Mouse (Mus musculus): ENCODE results near the gene Med15. TPM values are rescaled to one million over a fixed set of nuclear protein-coding genes. Genes with fewer than 3 reads are reported as not detected.

Gene Med15
- total RNA-seq (2021) = 10 to 100 TPM; 19.8 to 20.9 TPM
- long read RNA-seq, experiment 1, transcript Med15-201 (18 exons, 3,410 nt) = major isoform, 5 of 15 reads
- long read RNA-seq, experiment 1, partial matches to known transcripts = 1 of 15 reads
- long read RNA-seq, experiment 1, other reads (novel, unspliced or antisense) = 5 of 15 reads
- long read RNA-seq, experiment 2, transcript Med15-201 (18 exons, 3,410 nt) = major isoform, 7 of 14 reads
- long read RNA-seq, experiment 2, partial matches to known transcripts = 1 of 14 reads
- long read RNA-seq, experiment 2, other reads (novel, unspliced or antisense) = 6 of 14 reads

DNA sequence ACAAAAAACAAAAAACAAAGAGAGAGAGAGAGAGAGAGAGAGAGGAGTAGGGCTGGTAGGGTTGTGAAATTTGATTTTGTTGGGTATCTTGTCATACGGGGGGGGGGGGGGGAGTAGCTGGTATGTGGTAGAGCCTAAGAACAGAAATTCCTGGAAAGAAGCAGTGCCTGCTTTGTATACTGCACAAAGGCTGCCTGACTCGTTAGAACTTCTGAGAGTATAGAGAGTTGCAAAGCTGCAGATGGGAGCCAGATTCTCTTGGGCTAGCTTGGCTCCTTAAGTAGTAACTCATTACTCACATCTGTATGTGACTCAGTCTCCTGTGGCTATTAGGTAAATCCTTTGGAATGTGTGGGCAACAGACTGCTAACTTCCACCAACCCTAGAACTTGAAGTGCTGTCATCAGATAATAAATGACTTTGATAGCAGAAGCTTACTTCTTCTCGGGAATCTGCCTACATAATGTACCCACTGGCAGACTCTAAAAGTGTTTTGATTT is at the start of gene Med15:
Gene Med15, minus strand, starts transcription at position 51 of the 500 bp plus-strand sequence.
- no peak for DNase-seq
- intact Hi-C loops (cut with DNase I; ENCODE audit: low total_unique reads) = no loop called here

DNA sequence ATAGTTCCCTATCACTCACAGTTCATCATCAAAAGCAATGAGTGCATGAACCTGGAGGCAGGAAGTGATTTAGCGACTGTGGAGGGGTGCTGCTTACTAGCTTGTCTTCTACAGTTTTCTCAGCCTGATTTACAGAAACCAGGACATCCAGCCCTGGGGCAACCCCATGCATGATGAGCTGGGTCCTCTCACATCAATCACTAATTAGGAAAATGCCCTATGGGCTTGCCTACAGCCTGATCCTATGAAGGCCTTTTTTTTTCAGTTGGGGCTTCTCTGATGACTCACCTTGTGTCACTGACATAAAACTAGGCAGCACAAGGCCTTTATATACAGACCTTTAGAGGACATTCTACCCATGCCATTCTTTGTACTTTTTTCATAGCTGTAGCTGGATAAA is 47.0 kb upstream of the Med15 start:
- intact Hi-C loops (cut with DNase I; ENCODE audit: low total_unique reads) = loop anchor here (5.0 kb wide), 1 partner anchor 38 kb away; no protein-coding TSS in a partner anchor
- DNase-seq = no peak

DNA sequence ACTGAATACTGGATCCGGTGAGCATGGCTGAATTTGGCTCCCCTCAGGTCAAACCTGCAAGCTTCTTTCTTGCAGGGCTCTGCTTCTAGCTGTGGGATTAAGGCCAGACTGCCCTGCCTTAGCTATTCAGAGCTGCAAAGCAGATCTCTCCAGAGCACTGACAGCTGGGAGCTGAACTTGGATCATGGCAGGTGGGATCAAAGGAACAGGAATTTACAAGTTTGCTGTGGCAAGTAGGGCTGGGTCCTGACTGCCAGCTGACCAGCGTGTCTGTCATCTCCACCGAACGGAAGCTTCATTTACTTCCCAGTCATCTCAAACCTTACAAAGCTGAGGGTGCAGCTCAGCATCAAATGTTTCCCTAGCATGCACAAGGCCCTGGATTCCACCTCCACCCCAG is 45.5 kb upstream of the Med15 start:
- intact Hi-C loops (cut with DNase I; ENCODE audit: low total_unique reads) = no loop called here
- no peak for DNase-seq

DNA sequence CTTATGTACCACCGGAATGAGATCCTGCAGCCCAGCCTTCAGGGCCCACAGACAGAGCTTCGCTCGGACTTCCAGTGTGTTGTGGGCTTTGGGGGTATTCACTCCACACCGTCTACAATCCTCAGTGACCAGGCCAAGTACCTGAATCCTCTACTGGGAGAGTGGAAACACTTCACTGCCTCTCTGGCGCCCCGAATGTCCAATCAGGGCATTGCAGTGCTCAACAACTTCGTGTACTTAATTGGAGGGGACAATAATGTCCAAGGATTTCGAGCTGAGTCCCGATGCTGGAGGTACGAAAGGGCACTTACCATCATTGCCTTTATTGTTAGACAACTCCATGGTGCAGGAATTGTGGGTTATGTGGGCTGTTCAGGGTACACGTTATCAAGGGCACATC is 44.1 kb upstream of the Med15 start:
- DNase-seq = no peak
- intact Hi-C loops (cut with DNase I; ENCODE audit: low total_unique reads) = no loop called here

DNA sequence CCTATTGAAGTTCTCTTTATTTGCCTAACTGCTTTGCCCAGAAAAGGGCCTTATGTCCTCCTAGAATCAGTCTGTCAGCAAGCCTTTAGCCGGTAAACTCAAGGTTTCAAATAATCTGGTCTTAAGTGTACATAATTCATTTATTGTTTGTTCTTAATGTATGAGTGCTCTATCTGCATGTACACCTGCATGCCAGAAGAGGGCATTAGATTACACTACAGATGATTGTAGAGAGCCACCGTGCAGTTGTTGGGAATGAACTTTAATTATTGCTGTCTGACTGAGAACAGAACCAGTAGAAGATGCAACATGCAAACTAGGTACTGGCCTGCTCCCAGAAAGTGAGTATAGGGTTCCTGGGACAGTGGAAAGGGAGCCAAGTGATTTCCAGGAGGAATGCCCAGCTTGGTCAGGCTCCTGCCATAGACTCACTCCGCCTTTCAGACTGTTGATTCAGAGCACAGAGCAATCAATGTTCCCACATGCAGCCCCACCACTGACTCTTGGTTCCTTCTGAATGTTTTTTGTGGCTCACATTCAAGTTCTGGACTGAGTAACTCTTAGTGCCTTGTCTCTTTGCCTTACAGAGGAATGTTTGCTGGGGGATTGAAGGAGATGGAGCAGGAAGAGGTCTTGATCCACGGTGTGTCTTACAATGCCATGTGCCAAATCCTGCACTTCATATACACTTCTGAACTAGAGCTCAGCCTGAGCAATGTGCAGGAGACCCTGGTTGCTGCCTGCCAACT is 38.6 kb upstream of the Med15 start:
- no peak for DNase-seq
- intact Hi-C loops (cut with DNase I; ENCODE audit: low total_unique reads) = no loop called here

DNA sequence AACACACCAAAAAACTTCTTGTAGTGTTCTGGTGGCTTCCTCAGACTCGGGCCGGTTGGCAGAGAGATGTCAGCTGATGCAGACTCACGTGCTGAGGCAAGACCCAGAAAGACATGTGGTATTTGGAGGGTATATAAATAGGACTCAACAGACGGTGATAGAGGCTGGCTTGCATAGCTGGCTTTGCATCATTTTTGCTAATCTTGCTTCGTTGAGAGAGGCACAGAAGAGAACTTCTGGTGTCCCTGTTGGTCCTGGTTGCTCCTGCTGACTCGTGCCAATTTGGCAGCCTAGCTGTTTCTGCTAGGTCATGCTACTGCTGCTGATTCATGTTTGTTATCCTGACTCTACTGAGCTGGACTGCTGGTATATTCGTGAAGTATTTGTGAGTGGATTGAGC is 36.1 kb upstream of the Med15 start:
- no peak for DNase-seq
- intact Hi-C loops (cut with DNase I; ENCODE audit: low total_unique reads) = no loop called here

DNA sequence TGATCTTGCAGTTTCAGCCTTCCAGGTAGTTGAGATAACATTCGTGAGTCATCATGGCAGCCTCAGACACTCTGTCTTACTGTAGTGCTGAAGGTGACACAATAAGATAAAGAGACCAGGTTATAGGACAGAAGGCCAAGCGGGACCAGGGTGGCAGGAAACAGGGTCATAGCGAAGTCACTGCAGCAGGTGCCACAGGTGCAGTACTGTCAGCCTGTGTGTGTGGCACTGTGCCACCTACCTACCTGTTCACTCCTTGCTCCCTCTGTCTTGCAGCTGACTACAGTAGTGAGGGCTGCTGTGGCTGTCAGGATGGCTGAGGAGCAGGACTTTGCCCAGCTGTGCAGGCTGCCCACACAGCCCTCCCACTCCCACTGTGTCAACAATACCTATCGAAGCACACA is 31.4 kb upstream of the Med15 start:
- intact Hi-C loops (cut with DNase I; ENCODE audit: low total_unique reads) = no loop called here
- no peak for DNase-seq

DNA sequence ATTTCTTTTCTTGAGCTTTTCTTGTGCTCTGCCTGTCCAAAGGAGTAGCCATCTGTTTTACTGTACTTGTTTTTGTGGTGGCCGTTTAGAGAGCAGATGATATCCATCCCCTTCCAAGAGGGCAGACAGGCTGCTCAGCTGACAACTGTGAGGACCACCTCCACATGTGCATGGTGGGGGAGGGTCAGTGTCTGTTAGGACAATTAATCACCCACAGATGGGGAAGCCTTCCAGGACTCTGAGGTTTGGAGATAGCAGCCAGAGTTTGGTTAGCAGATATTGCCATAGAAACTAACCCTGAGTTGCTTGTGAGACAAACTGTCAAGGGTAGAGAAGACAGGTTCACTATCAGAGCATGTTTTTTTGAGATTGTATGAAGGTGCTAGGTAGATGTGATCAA is 28.4 kb upstream of the Med15 start:
- intact Hi-C loops (cut with DNase I; ENCODE audit: low total_unique reads) = no loop called here
- no peak for DNase-seq

DNA sequence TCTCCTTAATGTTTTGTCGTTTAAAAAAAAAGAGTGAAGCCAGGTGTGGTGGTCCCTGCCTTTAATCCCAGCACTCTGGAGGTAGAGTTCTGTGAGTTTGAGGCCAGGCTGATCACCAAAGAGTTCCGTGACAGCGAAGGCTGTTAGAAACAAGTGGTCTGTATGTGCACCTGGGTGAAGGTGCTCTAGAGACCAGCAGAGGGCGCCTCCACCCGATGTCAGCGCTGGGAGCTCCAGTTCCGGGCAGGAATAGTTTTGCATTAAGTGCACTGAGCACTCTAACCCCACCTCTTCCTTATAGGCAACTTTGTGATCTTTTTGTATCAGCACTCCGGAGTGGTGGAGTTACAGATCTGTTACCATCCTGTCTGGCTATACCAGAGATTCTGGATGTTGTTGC is 28.0 kb upstream of the Med15 start:
- intact Hi-C loops (cut with DNase I; ENCODE audit: low total_unique reads) = no loop called here
- DNase-seq = peak; percentile 42

DNA sequence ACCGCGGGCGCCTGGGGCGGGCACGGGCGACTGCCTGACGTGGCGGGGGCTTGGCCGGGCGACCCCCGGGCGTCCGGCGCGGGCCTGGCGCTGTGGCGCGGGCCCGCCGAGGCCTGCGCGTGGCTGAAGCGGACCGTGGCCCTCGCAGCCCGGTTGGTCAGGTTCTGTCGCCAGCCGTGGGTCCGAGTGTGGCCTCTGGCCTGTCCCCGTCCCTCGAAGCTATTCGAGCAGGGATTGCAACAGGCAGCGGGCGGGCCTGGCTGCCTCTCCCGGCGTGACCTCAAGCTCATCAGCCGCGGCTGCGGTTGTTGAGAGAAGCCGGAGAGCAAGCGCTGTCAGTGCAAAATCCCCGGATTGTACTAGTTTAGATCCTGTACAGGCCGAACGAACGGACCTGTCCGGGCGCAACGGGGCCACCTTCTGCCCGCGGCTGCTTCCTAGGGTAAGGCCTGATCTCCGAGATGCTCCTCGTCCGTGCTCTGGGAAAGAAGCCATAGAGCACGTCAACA is 27.2 kb upstream of the Med15 start:
- intact Hi-C loops (cut with DNase I; ENCODE audit: low total_unique reads) = no loop called here
- DNase-seq = peak; percentile 49

DNA sequence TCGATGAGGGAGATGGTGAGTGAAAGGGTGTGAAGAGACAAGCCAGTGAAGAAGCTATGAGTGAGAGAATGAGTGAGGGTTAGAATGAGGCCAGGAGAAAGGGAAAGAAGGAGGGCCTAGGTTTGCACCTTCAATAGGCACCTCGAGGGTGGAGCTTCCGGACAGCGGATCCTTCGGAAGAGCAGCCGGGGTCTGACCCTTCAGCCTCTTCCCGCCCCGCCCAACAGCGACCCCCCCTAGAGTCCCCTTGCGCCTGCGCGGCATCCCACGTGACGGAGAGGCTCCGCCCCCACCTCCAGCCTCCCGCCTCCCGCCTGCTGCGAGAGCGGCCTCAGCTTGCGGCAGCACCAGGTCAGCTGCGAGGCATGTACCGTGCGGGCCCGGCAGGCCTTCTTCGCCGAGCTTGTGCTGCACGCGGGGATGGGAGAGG is 26.7 kb upstream of the Med15 start, which contains the start of gene Klhl22:
Gene Klhl22, plus strand, starts transcription at position 275 of the 430 bp plus-strand sequence.
- intact Hi-C loops (cut with DNase I; ENCODE audit: low total_unique reads) = no loop called here
- peak; percentile 95 for DNase-seq

DNA sequence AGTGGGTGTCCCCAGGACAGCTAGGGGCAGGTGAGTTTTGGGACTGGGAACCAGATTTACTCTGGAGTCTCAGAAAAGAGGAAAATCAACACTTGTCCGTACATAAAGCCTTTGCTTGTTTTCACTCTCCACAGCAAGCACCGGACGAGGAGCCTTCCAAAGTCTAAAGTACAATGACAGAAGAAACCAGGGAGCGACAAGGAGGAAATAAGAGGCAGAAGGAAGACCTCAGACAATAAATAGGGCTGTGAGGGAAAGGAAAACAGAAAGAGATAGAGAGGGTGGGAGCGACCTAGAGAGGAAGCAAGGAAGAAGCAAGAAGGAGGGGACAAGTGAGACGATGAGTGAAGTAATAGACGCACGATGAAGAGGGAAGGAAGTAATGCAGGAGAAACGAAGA is 26.2 kb upstream of the Med15 start:
- no peak for DNase-seq
- intact Hi-C loops (cut with DNase I; ENCODE audit: low total_unique reads) = no loop called here

DNA sequence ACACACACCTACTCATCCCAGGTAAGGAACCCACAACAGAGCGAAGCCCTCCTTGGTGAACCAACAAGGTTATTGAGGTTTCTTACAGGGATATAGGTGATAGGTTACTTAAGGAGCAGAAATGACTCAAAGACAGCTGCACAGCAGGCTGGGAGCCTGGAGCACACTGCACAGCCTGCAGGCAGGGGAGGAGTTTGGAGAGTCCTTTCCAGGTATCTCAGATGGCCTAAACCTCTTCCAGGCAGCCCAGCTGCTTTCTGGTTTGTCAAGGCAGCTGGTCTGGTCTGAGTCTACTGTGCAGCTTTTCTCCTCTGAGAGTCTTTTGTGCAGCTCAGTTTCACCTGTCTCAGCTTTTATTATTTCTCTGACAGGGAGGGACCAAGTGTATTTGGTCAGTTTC is 25.1 kb upstream of the Med15 start:
- intact Hi-C loops (cut with DNase I; ENCODE audit: low total_unique reads) = no loop called here
- DNase-seq = no peak

DNA sequence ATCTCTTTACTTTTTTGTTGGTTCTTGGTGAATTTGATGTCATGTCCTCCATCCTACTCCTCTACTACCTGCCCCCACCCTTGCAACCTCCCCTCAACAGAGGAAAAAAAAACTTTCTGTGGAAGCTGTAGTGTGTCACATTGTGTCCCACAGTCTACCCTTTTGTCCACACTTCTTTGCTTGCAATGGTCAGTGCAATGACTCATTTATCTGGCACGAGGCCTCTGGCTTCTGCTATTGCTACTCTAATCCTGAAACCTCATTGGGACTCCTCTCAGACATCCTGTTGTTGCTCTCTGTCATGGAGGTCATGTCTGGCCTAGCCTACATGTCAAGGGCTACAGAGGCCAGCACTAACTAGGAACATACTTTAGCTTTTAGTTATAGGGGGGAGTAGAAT is 21.0 kb upstream of the Med15 start:
- intact Hi-C loops (cut with DNase I; ENCODE audit: low total_unique reads) = no loop called here

DNA sequence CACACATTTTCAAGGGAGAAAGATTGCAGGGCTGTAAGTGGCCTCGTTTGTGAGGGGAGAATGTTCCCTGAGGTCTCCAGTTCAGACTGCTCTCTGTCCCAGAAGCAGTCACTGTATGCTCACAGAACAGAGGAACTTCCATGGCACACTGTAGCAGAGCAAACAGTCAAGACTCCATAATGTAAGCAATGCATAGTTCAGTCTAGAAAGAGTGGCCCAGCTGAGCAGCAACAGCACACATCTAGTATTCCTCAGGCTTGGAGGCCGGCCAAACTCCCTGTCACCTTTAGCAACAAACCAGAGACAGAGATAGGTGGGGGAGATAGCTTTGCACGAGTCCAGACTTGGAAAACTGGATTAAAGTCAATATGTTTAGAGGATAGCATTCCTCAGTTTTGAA is 20.3 kb upstream of the Med15 start:
- intact Hi-C loops (cut with DNase I; ENCODE audit: low total_unique reads) = no loop called here

More for the DNA sequence above, 21.0 kb upstream of the Med15 start:
- no peak for DNase-seq

DNA sequence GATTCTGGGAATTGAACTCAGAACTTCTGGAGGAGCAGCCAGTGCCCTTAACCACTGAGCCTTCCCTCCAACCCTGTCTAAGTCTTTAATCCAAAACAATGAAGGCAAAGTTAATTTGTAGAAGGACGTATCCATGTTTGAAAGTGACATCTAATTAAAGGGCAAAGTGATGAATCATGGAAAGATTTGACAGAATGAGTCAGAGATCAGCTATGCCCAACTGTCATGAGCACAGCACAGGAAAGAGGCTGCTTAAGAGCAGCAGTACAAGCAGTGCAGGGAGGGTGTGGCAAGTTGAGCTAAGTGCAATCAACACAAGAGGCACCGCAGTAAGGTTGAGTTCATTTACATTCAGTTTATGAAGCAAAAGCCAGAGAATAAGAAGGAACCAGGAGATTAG is 12.4 kb upstream of the Med15 start:
- intact Hi-C loops (cut with DNase I; ENCODE audit: low total_unique reads) = loop anchor here (5.0 kb wide), 1 partner anchor 67 kb away; no protein-coding TSS in a partner anchor
- DNase-seq = no peak

More for the DNA sequence above, 20.3 kb upstream of the Med15 start:
- no peak for DNase-seq

DNA sequence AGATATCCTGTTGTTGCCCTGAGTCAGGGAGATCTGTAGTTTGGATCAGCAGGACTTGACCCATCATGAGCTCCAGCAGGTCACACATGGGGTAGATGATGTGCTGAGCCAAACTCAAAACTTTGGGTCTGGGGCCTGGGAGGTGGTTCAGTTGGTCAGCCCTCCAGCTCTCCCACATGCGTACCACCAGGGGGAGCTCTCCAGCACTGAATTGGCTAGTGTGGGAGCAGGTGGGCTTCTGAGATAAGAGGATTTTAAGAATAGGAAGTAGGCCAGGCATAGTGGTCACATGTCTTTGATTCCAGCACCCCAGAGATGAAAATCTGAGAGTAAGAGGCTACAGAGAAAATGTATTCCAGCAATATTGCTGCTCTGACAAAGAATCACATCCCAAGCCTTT is 11.8 kb upstream of the Med15 start:
- intact Hi-C loops (cut with DNase I; ENCODE audit: low total_unique reads) = no loop called here
- peak; percentile 23 for DNase-seq

DNA sequence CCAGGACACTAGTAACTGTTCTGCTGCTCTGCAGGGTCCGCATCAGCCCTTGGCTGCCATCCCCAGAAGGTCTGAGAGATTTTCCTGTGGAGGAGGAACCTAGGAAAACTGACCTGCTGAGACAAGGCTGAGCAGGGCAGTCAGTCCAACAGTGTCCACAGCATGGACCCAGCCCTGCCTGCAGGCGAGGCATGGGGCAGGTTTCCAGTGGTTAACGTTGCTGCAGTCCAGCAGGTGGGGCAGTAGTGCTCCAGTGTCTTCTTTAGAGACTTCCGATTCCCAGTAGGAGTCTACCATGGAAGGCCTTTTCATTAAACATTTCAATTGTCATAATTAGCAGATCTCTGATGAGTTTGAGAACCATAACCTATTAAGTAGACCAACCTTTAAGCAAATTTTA is 10.6 kb upstream of the Med15 start:
- intact Hi-C loops (cut with DNase I; ENCODE audit: low total_unique reads) = no loop called here

DNA sequence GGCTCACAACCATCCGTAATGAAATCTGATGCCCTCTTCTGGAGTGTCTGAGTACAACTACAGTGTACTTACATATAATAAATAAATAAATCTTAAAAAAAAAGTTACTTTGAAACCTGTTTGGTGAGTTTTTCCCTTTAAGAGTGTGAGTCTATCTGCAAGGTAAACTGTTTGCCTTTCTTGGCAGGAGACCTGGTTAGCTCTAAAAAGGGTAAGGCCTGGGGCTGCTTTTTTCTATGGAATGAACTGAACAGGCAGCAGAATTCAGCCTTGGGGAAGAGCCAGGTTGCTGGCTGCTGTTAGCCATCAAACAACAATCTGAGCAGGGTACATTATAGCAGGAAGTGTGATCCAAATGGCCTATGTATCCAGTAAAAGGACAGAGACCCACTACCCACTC is 10.1 kb upstream of the Med15 start:
- intact Hi-C loops (cut with DNase I; ENCODE audit: low total_unique reads) = no loop called here
- no peak for DNase-seq

More for the DNA sequence above, 10.6 kb upstream of the Med15 start:
- no peak for DNase-seq

DNA sequence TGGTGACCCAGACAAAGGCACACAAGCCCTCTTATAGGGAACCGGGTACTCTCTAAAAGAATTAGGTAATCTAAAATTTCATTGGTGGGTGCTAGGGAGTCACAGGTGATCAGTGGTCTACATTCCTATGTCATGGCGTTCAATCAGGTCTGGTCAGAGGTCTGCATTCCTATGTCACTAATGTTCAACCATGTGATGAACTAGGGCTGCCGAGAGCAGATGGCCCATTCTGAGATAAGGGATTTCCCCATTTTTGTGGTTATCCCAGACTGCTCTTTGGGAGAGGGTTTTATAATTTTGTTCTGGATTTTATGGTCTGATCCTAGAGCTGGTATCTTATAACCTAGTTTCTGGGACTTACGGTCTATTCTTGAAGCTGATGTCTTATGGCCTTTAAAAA is 7.4 kb upstream of the Med15 start:
- intact Hi-C loops (cut with DNase I; ENCODE audit: low total_unique reads) = no loop called here
- DNase-seq = no peak

DNA sequence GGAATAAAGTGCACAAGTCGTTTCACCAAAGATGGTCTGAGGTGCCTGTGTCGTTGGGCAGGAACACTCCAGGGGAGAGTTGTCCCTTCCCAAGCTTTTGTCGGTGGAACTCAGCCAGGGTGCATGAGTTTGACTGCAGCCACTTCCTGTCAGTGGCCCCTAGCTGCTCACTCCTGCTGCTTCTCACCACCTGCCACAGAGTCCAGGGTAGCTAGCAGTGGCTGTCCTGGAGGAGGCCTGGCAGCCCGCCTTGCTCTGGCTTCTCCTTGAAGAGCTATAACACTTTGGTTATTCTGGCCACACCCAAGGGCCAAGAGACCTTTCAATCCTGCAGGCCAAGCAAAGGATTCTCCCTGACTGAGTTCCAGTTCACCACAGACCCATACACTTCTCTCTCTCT is 3.5 kb upstream of the Med15 start:
- DNase-seq = no peak
- intact Hi-C loops (cut with DNase I; ENCODE audit: low total_unique reads) = no loop called here
